Mouse (Mus musculus): ENCODE results near the gene 1700102P08Rik. TPM values are rescaled to one million over a fixed set of nuclear protein-coding genes. Genes with fewer than 3 reads are reported as not detected.

The 1700102P08Rik gene
- polyA plus RNA-seq, 1 experiment from 2014 or later: 2.2 TPM

DNA sequence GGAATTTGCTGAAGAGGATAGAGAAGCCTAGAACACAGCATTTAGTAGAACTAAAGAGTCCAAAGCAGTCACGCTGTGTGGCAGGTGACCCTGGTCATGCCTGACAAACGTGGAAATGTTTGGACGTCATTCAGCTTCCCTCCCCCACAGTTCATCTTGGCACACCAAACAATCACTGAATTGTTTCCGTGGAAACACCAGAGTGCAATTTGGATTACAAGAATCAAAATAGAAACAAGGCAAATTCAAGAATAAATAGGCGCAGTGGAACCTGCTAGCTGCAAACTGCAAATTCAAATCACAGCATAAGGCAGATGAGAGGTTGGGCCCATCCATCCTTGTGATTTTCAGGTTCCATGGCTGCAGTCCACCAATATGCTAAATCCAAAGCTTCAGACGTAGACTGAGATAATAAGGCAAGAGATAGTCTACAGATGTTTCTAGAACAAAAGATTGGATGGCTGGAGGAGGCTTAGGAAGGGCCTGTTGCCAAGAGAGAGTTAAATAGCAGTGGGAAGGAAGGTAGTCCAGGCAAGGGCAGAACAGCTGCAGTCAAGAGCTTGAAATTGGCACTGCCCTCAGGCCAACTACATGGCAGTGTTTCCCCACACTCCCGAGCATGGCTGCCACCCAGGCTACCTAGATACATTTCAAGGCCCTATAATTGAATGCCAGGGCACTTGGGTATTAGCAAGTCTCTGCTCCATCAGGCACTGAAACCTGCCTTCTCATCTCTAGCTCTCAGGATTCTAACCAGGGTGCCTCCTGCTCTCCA, 8.8 kb downstream of the 1700102P08Rik start:
- H3K27ac ChIP-seq: peak overlapping the region; percentile 57
- DNase-seq (ENCODE audit: low spot score) (peak; percentile 50), ATAC-seq (ENCODE audit: low FRiP score) (no peak)
- H3K27me3 ChIP-seq (ENCODE audit: control insufficient read depth, insufficient read depth, low read length): no peaks in the 10 kb centered on the region
- H3K4me2 ChIP-seq (replicated peaks): no peak overlapping the region
- WGBS: 31% methylated on average over 7 of the region's 7 CpGs
- H3K4me3 ChIP-seq (replicated peaks; ENCODE audit: low read length): no peak overlapping the region
- H3K36me3 ChIP-seq (replicated peaks; ENCODE audit: control insufficient read depth, insufficient read depth): no peaks in the 10 kb centered on the region
- H3K9me3 ChIP-seq (ENCODE audit: control insufficient read depth, low read length): no peaks in the 10 kb centered on the region
- H3K4me1 ChIP-seq (replicated peaks; ENCODE audit: control insufficient read depth, insufficient read depth, low read length): peaks cover 9% of the 10 kb centered on the region; the same call in 1 of the 2 replicates
- H3K9ac ChIP-seq: no peak overlapping the region

DNA sequence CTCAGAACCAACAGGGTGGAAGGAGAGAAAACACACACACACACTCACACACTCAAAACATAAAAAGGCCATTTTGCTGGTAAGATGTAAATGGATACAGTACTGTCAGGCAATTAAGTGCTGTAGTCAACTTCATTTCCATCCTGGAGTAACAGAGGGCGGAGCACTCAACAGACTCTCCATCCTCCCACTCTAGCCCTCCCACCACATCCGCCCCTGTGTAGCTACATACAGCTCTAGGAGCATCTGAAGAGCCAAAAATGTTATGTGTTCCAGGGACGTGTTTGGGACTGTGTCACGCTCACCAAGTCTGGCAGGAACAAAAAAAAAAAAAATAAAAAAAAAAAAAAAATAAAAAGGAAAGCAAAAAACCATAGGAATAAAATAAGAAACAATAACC, 10.5 kb downstream of the 1700102P08Rik start:
- Histone ChIP-seq H3K27ac (no peak overlapping the region), H3K4me1 (replicated peaks; ENCODE audit: control insufficient read depth, insufficient read depth, low read length) (peaks cover 9% of the 10 kb centered on the region; the same call in 1 of the 2 replicates), H3K4me3 (replicated peaks; ENCODE audit: low read length) (no peak overlapping the region), H3K36me3 (replicated peaks; ENCODE audit: control insufficient read depth, insufficient read depth) (no peaks in the 10 kb centered on the region), H3K27me3 (ENCODE audit: control insufficient read depth, insufficient read depth, low read length) (no peaks in the 10 kb centered on the region), H3K9ac (no peak overlapping the region), H3K4me2 (replicated peaks) (no peak overlapping the region), H3K9me3 (ENCODE audit: control insufficient read depth, low read length) (no peaks in the 10 kb centered on the region)
- no peak for DNase-seq (ENCODE audit: low spot score)
- ATAC-seq (ENCODE audit: low FRiP score): no peak
- 76% methylated on average over 4 of the region's 4 CpGs for WGBS

DNA sequence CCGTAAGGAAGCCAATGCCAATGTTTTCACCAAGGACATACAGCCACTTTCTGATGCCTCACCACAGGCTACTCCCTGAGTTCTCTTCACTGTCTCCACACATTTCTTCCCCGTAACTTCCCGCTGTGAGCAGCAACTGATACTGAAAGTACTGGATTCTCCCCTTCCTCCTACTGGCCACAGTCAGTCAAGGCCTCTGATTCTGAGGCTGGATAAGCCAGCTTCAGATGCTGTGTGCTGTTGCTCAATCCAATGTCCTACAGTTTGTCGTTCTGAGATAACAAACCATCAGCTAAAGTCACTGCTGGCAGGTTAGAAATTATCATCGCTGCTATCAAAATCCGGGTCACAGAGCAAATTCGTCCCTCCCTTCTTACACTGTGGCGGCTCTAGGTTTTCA, 11.8 kb downstream of the 1700102P08Rik start:
- no peak for ATAC-seq (ENCODE audit: low FRiP score)
- no peak overlapping the region for H3K4me2 ChIP-seq (replicated peaks)
- no peak overlapping the region for H3K9ac ChIP-seq
- H3K27me3 ChIP-seq (ENCODE audit: control insufficient read depth, insufficient read depth, low read length): no peaks in the 10 kb centered on the region
- no peaks in the 10 kb centered on the region for H3K36me3 ChIP-seq (replicated peaks; ENCODE audit: control insufficient read depth, insufficient read depth)
- no peaks in the 10 kb centered on the region for H3K9me3 ChIP-seq (ENCODE audit: control insufficient read depth, low read length)
- 78% methylated on average over 8 of the region's 8 CpGs for WGBS
- no peak overlapping the region for H3K27ac ChIP-seq
- no peak overlapping the region for H3K4me3 ChIP-seq (replicated peaks; ENCODE audit: low read length)
- H3K4me1 ChIP-seq (replicated peaks; ENCODE audit: control insufficient read depth, insufficient read depth, low read length): peaks cover 9% of the 10 kb centered on the region; the same call in 1 of the 2 replicates
- DNase-seq (ENCODE audit: low spot score): no peak

DNA sequence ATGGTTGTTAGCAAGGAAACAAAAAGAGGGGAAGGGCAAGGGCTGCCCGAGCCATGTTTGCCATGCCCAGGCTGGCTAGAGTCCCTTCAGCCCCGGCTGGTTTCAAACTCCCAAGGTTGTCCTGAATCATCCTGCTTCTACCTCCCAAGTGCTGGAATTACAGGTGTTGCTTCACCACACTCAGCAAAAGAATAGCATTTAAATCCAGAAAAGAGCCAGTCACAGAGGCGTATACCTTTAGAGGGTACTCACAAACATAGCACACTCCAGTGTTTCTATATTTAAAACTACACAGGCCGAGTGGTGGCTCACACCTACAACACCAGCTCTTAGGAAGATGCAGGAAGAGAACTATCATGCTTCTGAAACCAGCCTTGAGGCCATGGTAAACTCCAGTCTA, 16.9 kb downstream of the 1700102P08Rik start:
- ATAC-seq (ENCODE audit: low FRiP score) (no peak), DNase-seq (ENCODE audit: low spot score) (no peak)
- Histone ChIP-seq H3K4me1 (replicated peaks; ENCODE audit: control insufficient read depth, insufficient read depth, low read length) (no peaks in the 10 kb centered on the region), H3K4me3 (replicated peaks; ENCODE audit: low read length) (no peak overlapping the region), H3K4me2 (replicated peaks) (no peak overlapping the region), H3K27ac (no peak overlapping the region), H3K9ac (no peak overlapping the region), H3K27me3 (ENCODE audit: control insufficient read depth, insufficient read depth, low read length) (no peaks in the 10 kb centered on the region), H3K36me3 (replicated peaks; ENCODE audit: control insufficient read depth, insufficient read depth) (no peaks in the 10 kb centered on the region), H3K9me3 (ENCODE audit: control insufficient read depth, low read length) (no peaks in the 10 kb centered on the region)
- WGBS: 91% methylated on average over 4 of the region's 4 CpGs

DNA sequence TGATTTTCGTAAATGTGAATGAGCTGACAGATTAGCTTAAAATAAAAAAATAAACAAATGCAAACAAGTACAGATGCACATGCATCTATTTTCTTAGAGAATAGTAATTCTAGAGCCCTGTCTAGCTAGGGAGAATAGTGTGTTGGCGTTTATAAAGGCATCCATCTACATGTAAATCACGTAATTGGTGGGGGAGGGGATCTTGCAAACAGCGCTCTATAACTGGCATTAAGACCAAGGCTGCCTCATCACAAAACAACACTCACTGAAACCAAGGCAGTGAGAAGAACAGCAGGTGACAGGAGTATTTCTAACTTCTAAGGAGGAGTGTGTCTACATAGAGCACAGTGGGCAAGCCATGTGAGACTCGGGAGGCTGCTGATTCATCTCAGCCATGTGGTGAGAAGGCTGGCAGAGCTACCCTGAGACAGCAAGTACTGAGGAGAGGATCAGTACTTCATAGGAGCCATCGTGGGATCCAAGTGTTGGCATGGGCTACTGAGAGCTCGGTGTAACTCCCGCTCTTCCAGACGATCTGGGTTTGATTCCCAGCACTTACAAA, 18.9 kb downstream of the 1700102P08Rik start:
- no peak for ATAC-seq (ENCODE audit: low FRiP score)
- DNase-seq (ENCODE audit: low spot score): no peak
- no peak overlapping the region for H3K27ac ChIP-seq
- no peaks in the 10 kb centered on the region for H3K36me3 ChIP-seq (replicated peaks; ENCODE audit: control insufficient read depth, insufficient read depth)
- H3K9ac ChIP-seq: no peak overlapping the region
- H3K4me2 ChIP-seq (replicated peaks): no peak overlapping the region
- no peaks in the 10 kb centered on the region for H3K9me3 ChIP-seq (ENCODE audit: control insufficient read depth, low read length)
- no peak overlapping the region for H3K4me3 ChIP-seq (replicated peaks; ENCODE audit: low read length)
- no peaks in the 10 kb centered on the region for H3K27me3 ChIP-seq (ENCODE audit: control insufficient read depth, insufficient read depth, low read length)
- no peaks in the 10 kb centered on the region for H3K4me1 ChIP-seq (replicated peaks; ENCODE audit: control insufficient read depth, insufficient read depth, low read length)
- WGBS: 73% methylated on average over 9 of the region's 9 CpGs

DNA sequence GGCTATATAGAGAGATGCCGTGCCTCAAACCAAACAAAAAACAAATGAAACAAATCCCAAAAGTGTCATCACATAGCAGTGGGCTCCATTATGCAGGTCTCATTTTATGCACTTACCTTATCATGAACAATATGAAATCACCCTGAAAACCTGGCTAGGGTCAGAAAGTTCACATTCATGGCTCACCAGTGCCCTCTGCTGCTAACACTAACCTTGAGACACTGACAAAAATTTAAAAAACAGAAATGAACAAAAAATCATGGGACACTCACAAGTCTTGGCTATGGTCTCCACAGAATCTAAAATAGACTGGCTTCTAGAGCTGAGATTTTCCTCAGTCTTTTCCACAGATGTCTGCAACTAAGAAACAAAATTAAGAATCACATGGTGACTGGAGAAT, 19.6 kb downstream of the 1700102P08Rik start:
- Histone ChIP-seq H3K27ac (no peak overlapping the region), H3K4me3 (replicated peaks; ENCODE audit: low read length) (no peak overlapping the region), H3K4me1 (replicated peaks; ENCODE audit: control insufficient read depth, insufficient read depth, low read length) (no peaks in the 10 kb centered on the region), H3K36me3 (replicated peaks; ENCODE audit: control insufficient read depth, insufficient read depth) (no peaks in the 10 kb centered on the region), H3K9ac (no peak overlapping the region), H3K9me3 (ENCODE audit: control insufficient read depth, low read length) (no peaks in the 10 kb centered on the region), H3K4me2 (replicated peaks) (no peak overlapping the region), H3K27me3 (ENCODE audit: control insufficient read depth, insufficient read depth, low read length) (no peaks in the 10 kb centered on the region)
- 91% methylated on average over 1 of the region's 1 CpGs for WGBS
- DNase-seq (ENCODE audit: low spot score) (no peak), ATAC-seq (ENCODE audit: low FRiP score) (no peak)

DNA sequence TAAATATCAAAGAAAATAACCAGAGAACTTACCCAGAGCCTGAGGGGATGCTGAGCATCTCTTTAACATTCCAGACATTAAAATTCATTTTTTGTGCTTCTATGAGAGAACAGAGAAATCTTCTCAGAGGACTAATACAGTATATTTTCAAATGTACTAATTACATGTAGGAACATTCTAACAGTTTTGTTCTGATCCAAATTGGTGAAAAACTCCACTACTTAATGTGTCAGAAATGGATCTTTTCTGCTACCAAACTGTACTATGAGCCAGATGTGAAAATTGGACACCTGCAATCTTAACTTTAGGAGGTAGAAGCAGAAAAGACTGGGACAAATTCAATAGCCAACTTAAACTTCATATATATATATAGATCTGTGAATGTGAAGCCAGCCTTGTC, 35.8 kb downstream of the 1700102P08Rik start, which contains the start of gene Ccdc36:
TSS of gene Ccdc36 (minus strand) at position 101 of the 400 bp plus-strand sequence.
- Histone ChIP-seq H3K4me1 (replicated peaks; ENCODE audit: control insufficient read depth, insufficient read depth, low read length) (no peaks in the 10 kb centered on the region), H3K9me3 (ENCODE audit: control insufficient read depth, low read length) (no peaks in the 10 kb centered on the region), H3K27ac (no peak within 1 kb of the TSS), H3K4me2 (replicated peaks) (no peak within 1 kb of the TSS), H3K27me3 (ENCODE audit: control insufficient read depth, insufficient read depth, low read length) (no peaks in the 10 kb centered on the region), H3K4me3 (replicated peaks; ENCODE audit: low read length) (no peak within 1 kb of the TSS), H3K36me3 (replicated peaks; ENCODE audit: control insufficient read depth, insufficient read depth) (no peaks in the 10 kb centered on the region), H3K9ac (no peak within 1 kb of the TSS)
- ATAC-seq (ENCODE audit: low FRiP score): no peak
- DNase-seq (ENCODE audit: low spot score): no peak

DNA sequence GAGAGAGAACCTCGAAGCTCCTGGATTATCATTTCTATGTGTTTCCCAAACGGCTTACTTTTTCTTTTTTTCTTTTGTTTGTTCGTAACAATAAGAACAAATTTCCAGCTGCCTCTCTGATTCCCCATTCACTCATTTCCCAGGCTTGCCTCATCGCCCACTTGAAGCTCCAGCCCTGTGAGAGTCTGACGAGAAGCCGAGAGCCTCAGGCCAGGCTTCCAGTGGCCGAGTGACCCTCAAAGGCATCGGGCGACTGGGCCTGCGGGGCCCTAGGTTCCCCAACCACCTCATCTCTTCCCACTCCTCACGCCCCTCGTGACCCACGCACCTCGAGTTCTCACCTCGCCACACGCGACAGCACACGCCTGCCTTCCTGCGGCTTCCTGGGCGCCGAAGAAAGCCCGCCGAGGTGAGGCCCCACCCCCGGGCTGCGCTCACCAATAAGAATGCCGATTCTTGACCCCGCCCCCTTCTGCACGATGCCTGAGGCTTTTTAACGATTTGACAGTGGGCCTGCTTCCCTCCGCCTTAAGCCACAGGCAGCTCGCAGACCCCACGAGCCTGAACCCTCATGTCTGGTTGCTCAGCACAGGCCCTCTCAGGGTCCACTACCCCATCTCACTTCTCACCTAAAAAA, 38.9 kb downstream of the 1700102P08Rik start:
- H3K4me3 ChIP-seq (replicated peaks; ENCODE audit: low read length): peak overlapping the region; percentile 26
- H3K27ac ChIP-seq: no peak overlapping the region
- ATAC-seq (ENCODE audit: low FRiP score) (no peak), DNase-seq (ENCODE audit: low spot score) (peak; percentile 48)
- no peak overlapping the region for H3K9ac ChIP-seq
- 48% methylated on average over 32 of the region's 32 CpGs for WGBS
- H3K9me3 ChIP-seq (ENCODE audit: control insufficient read depth, low read length): no peaks in the 10 kb centered on the region
- peak overlapping the region; percentile 48 for H3K4me2 ChIP-seq (replicated peaks)
- H3K27me3 ChIP-seq (ENCODE audit: control insufficient read depth, insufficient read depth, low read length): no peaks in the 10 kb centered on the region
- no peaks in the 10 kb centered on the region for H3K36me3 ChIP-seq (replicated peaks; ENCODE audit: control insufficient read depth, insufficient read depth)
- 0 out of 2 replicates have a peak, but pooled peaks cover 3% of the 10 kb centered on the region for H3K4me1 ChIP-seq (replicated peaks; ENCODE audit: control insufficient read depth, insufficient read depth, low read length)

DNA sequence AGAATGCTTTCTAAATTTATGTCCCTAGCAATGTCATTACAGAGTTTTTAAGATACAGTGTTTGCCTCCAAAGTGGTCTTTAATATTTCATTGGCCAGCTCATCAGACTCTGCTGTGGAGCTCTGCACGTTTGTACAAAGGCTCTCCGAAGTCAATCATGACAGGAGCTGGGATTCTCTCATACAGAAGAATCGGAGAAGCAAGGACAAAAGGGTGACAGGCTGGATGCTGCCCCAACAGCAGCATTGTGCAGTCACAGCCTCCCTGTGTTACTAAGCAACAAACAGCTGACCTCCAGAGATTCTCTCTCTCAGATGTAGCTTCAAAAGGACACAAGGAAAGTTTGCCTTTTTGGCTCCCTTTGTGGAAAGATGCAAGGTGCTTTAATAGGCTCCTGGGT, 43.6 kb downstream of the 1700102P08Rik start, which contains the start of gene BC048562:
TSS of gene BC048562 (plus strand) at position 301 of the 400 bp plus-strand sequence.
- WGBS: 26% methylated on average over 3 of the region's 3 CpGs
- Histone ChIP-seq H3K27ac (no peak within 1 kb of the TSS), H3K9ac (no peak within 1 kb of the TSS), H3K9me3 (ENCODE audit: control insufficient read depth, low read length) (no peaks in the 10 kb centered on the region), H3K27me3 (ENCODE audit: control insufficient read depth, insufficient read depth, low read length) (no peaks in the 10 kb centered on the region), H3K36me3 (replicated peaks; ENCODE audit: control insufficient read depth, insufficient read depth) (no peaks in the 10 kb centered on the region), H3K4me1 (replicated peaks; ENCODE audit: control insufficient read depth, insufficient read depth, low read length) (0 out of 2 replicates have a peak, but pooled peaks cover 4% of the 10 kb centered on the region), H3K4me2 (replicated peaks) (no peak within 1 kb of the TSS), H3K4me3 (replicated peaks; ENCODE audit: low read length) (no peak within 1 kb of the TSS)
- ATAC-seq (ENCODE audit: low FRiP score) (no peak), DNase-seq (ENCODE audit: low spot score) (no peak)

Data from hindbrain, embryonic 14.5 days (tissue).